Mouse (Mus musculus): ENCODE measurements around the gene Gna14.

Gene Gna14

GRCm38 (mm10) chr19:16514201-16514600 lies 78.6 kb downstream of the Gna14 start:
- no peak for DNase-seq (ENCODE audit: low spot score)

- no peak for DNase-seq (ENCODE audit: low spot score)
These were observed 83.0 kb downstream of the Gna14 start for GRCm38 (mm10) chr19:16518569-16518968.

GRCm38 (mm10) chr19:16520608-16521007 lies 85.0 kb downstream of the Gna14 start:
- no peak for DNase-seq (ENCODE audit: low spot score)

- no peak for DNase-seq (ENCODE audit: low spot score)
These were observed 90.8 kb downstream of the Gna14 start for GRCm38 (mm10) chr19:16526302-16526880.

- DNase-seq (ENCODE audit: low spot score) = no peak
These were observed 91.5 kb downstream of the Gna14 start for GRCm38 (mm10) chr19:16527031-16527430.

- DNase-seq (ENCODE audit: low spot score) = peak; percentile 45
These were observed 92.8 kb downstream of the Gna14 start for GRCm38 (mm10) chr19:16528225-16528828.

GRCm38 (mm10) chr19:16529293-16529920 lies 93.8 kb downstream of the Gna14 start:
- no peak for DNase-seq (ENCODE audit: low spot score)

GRCm38 (mm10) chr19:16529999-16530398 lies 94.4 kb downstream of the Gna14 start:
- DNase-seq (ENCODE audit: low spot score) = no peak

- DNase-seq (ENCODE audit: low spot score) = no peak
These were observed 98.7 kb downstream of the Gna14 start for GRCm38 (mm10) chr19:16534311-16534710.

- no peak for DNase-seq (ENCODE audit: low spot score)
These were observed 102.9 kb downstream of the Gna14 start for GRCm38 (mm10) chr19:16538416-16538815.

GRCm38 (mm10) chr19:16543688-16544087 lies 108.1 kb downstream of the Gna14 start:
- no peak for DNase-seq (ENCODE audit: low spot score)

- no peak for DNase-seq (ENCODE audit: low spot score)
These were observed 121.4 kb downstream of the Gna14 start for GRCm38 (mm10) chr19:16556988-16557387.

GRCm38 (mm10) chr19:16557971-16558370 lies 122.4 kb downstream of the Gna14 start:
- peak; percentile 16 for DNase-seq (ENCODE audit: low spot score)

- no peak for DNase-seq (ENCODE audit: low spot score)
These were observed 123.0 kb downstream of the Gna14 start for GRCm38 (mm10) chr19:16558570-16558969.

- no peak for DNase-seq (ENCODE audit: low spot score)
These were observed 123.8 kb downstream of the Gna14 start for GRCm38 (mm10) chr19:16559243-16559896.

GRCm38 (mm10) chr19:16562676-16563075 lies 127.1 kb downstream of the Gna14 start:
- DNase-seq (ENCODE audit: low spot score) = no peak

- no peak for DNase-seq (ENCODE audit: low spot score)
These were observed 141.2 kb downstream of the Gna14 start for GRCm38 (mm10) chr19:16576790-16577189.

GRCm38 (mm10) chr19:16579656-16580260 lies 144.2 kb downstream of the Gna14 start:
- DNase-seq (ENCODE audit: low spot score) = no peak

GRCm38 (mm10) chr19:16580501-16580900 lies 144.9 kb downstream of the Gna14 start:
- no peak for DNase-seq (ENCODE audit: low spot score)

GRCm38 (mm10) chr19:16584546-16584945 lies 149.0 kb downstream of the Gna14 start:
- no peak for DNase-seq (ENCODE audit: low spot score)

GRCm38 (mm10) chr19:16585379-16585778 lies 149.8 kb downstream of the Gna14 start:
- DNase-seq (ENCODE audit: low spot score) = peak; percentile 73

- DNase-seq (ENCODE audit: low spot score) = no peak
These were observed 157.9 kb downstream of the Gna14 start for GRCm38 (mm10) chr19:16593256-16593974.
